Mouse (Mus musculus) ES-Bruce4 (cell line): Measurements from ENCODE around the gene Klf1.

Source experiments
- CTCF ChIP-seq: IDR thresholded peaks from one replicate; pipeline ENCODE4 v1.8.1; 2011; ENCODE audit warnings: low read depth, low read length
- POLR2A ChIP-seq: IDR thresholded peaks from one replicate; pipeline ENCODE4 v1.8.1; 2011; ENCODE audit warnings: low read length; ENCODE audit not compliant: insufficient read depth

- no peak for TF ChIP-seq CTCF
- TF ChIP-seq POLR2A: no peak
Observed at GRCm38 (mm10) chr8:84907493-84907892, 5.8 kb downstream of the Klf1 start.
